Mouse (Mus musculus): Measurements from ENCODE around the gene Smim9. TPM values are rescaled to one million over a fixed set of nuclear protein-coding genes. Genes with fewer than 3 reads are reported as not detected.

The Smim9 gene
- total and polyA plus RNA-seq, 3 experiments, result not detected

GRCm38 (mm10) chrX:75115550-75115949, 48.0 kb downstream of the Smim9 start (continued):
- TF ChIP-seq RAD21 (IDR thresholded peaks at IDR 0.05; ENCODE audit: low read depth, low read length) (no peak), TCF12 (IDR thresholded peaks at IDR 0.05; ENCODE audit: low read depth, low read length) (peak; percentile 83), GATA1 (IDR thresholded peaks at IDR 0.05; ENCODE audit: low read depth, low read length) (peak; percentile 72), E2F4 (IDR thresholded peaks at IDR 0.05; ENCODE audit: borderline replicate concordance, low read depth, low read length) (no peak), POLR2A (IDR thresholded peaks at IDR 0.05; ENCODE audit: control insufficient read depth in 1 of 2, insufficient read depth in 1 of 2, low read depth in 1 of 2, low read length in 2 of 2, poor library complexity in 1 of 2) (no peak), MAZ (IDR thresholded peaks at IDR 0.05; ENCODE audit: low read depth, low read length) (no peak), MAFK (IDR thresholded peaks at IDR 0.05; ENCODE audit: borderline replicate concordance, low read depth, low read length) (peak; percentile 53; the same call in 1 of the 2 replicates), GABPA (IDR thresholded peaks at IDR 0.05; ENCODE audit: low read depth, low read length) (no peak), HCFC1 (IDR thresholded peaks at IDR 0.05; ENCODE audit: low read depth, low read length) (no peak), ZKSCAN1 (IDR thresholded peaks at IDR 0.05; ENCODE audit: low read depth, low read length) (no peak), POLR2AphosphoS2 (IDR thresholded peaks at IDR 0.05; ENCODE audit: low read length) (no peak), MAX (IDR thresholded peaks at IDR 0.05; ENCODE audit: low read length) (no peak), NELFE (IDR thresholded peaks at IDR 0.05; ENCODE audit: low read depth, low read length) (no peak), JUND (IDR thresholded peaks at IDR 0.05; ENCODE audit: low read depth, low read length) (no peak), ZMIZ1 (IDR thresholded peaks at IDR 0.05; ENCODE audit: low read depth, low read length) (no peak), UBTF (IDR thresholded peaks at IDR 0.05; ENCODE audit: borderline replicate concordance, insufficient read depth, low read depth, low read length) (no peak)

GRCm38 (mm10) chrX:75102293-75102692, 61.3 kb downstream of the Smim9 start:
- Histone ChIP-seq H3K79me2 (ENCODE audit: control insufficient read depth, insufficient read depth, low read length, poor library complexity) (peaks cover 29% of the 10 kb centered on the region), H3K4me3 (ENCODE audit: control insufficient read depth in 1 of 2, insufficient read depth in 1 of 2, low read depth in 2 of 2, low read length in 2 of 2) (no peak overlapping the region), H3K36me3 (ENCODE audit: control insufficient read depth in 1 of 2, insufficient read depth in 2 of 2, low read length in 2 of 2) (peaks cover 23 to 33% of the 10 kb centered on the region in 2 experiments), H3K27me3 (ENCODE audit: control insufficient read depth in 1 of 2, insufficient read depth in 2 of 2, low read length in 2 of 2) (no peaks in the 10 kb centered on the region), H3K9me3 (replicated peaks; ENCODE audit: insufficient read depth, low read length) (no peaks in the 10 kb centered on the region), H3K27ac (ENCODE audit: control insufficient read depth, low read depth, low read length) (no peak overlapping the region), H3K9ac (ENCODE audit: control insufficient read depth, low read depth, low read length, poor library complexity, severe bottlenecking) (no peak overlapping the region), H3K4me1 (ENCODE audit: control insufficient read depth in 1 of 2, insufficient read depth in 2 of 2, low read length in 2 of 2) (peaks cover 0 to 4% of the 10 kb centered on the region in 2 experiments; a peak in 3 of 4 replicates)
- TF ChIP-seq ZKSCAN1 (IDR thresholded peaks at IDR 0.05; ENCODE audit: low read depth, low read length) (no peak), KAT2A (conservative IDR thresholded peaks at IDR 0.05; ENCODE audit: low read depth, low read length) (no peak), E2F4 (IDR thresholded peaks at IDR 0.05; ENCODE audit: borderline replicate concordance, low read depth, low read length) (no peak), TCF12 (IDR thresholded peaks at IDR 0.05; ENCODE audit: low read depth, low read length) (no peak), MAFK (IDR thresholded peaks at IDR 0.05; ENCODE audit: borderline replicate concordance, low read depth, low read length) (no peak), USF2 (IDR thresholded peaks at IDR 0.05; ENCODE audit: borderline replicate concordance in 1 of 2, insufficient read depth in 1 of 2, low read depth in 1 of 2, low read length in 2 of 2) (no peak), MXI1 (IDR thresholded peaks at IDR 0.05; ENCODE audit: low read depth, low read length) (no peak), ZMIZ1 (IDR thresholded peaks at IDR 0.05; ENCODE audit: low read depth, low read length) (no peak), JUND (IDR thresholded peaks at IDR 0.05; ENCODE audit: low read depth, low read length) (no peak), ELF1 (IDR thresholded peaks at IDR 0.05; ENCODE audit: low read depth, low read length) (no peak), CHD2 (IDR thresholded peaks at IDR 0.05; ENCODE audit: low read length) (no peak), HCFC1 (IDR thresholded peaks at IDR 0.05; ENCODE audit: low read depth, low read length) (no peak), RCOR1 (IDR thresholded peaks at IDR 0.05; ENCODE audit: low read depth, low read length) (no peak), BHLHE40 (IDR thresholded peaks at IDR 0.05; ENCODE audit: borderline replicate concordance, low read depth, low read length) (no peak), USF1 (IDR thresholded peaks at IDR 0.05; ENCODE audit: low read depth, low read length) (no peak)
- DNase-seq (ENCODE audit: low read depth, low spot score), result no peak

Measured in MEL (cell line).